Mouse (Mus musculus): ENCODE results near the gene 1500009C09Rik.

DNA sequence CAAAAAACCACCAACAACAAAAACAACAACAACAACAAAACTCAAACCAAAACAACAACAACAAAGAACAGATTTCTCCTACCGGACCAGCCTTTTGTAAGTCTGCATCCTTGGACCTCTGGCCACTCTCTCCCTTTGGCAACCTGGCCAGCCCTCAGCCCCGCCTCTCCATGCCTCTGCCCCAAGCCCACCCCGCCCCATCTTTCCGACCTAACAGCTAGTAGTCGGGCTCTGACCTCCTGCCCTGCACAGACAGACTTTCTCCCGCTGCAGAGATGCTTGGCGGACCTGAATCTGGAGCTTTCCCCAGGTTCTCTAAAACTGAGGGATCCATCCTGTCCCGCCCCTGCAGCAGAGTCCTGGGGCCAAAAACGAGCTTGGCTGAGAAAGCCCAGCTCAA, 34.2 kb upstream of the 1500009C09Rik start:
- TF ChIP-seq MYOD1 (IDR thresholded peaks at IDR 0.05; ENCODE audit: control insufficient read depth in 1 of 3, insufficient read length in 2 of 3, low read depth in 2 of 3): no peak
- TF ChIP-seq MAX (IDR thresholded peaks at IDR 0.05; ENCODE audit: low read depth): no peak
- TF ChIP-seq E2F4 (IDR thresholded peaks at IDR 0.05; ENCODE audit: insufficient read depth): no peak
- no peak for TF ChIP-seq POLR2A (IDR thresholded peaks at IDR 0.05; ENCODE audit: insufficient read length, low read depth)
- TF ChIP-seq REST (IDR thresholded peaks at IDR 0.05; ENCODE audit: insufficient read depth, insufficient read length): no peak

Data from myocyte (in vitro differentiated cells).